Mouse (Mus musculus) liver, adult 2 months (tissue): ENCODE measurements around the gene Fkbp4. TPM values are rescaled to one million over a fixed set of nuclear protein-coding genes. Genes with fewer than 3 reads are reported as not detected.
A peak's percentile ranks its signal among the peaks of the same experiment; 100 is the strongest.

Source experiments
- DNase-seq: peaks from one replicate; pipeline ENCODE4 v3.0.0-alpha.2; 2011; ENCODE audit warnings: low read depth, low spot score; ENCODE audit errors: extremely low read depth
- H3K27ac ChIP-seq: fragments of 200-500 bp; replicated peaks from 2 replicates; pipeline ENCODE4 v1.5.1; 2012; ENCODE audit warnings: low read depth, mild to moderate bottlenecking, control low read depth, inconsistent platforms, low read length; ENCODE audit not compliant: insufficient read depth
- H3K27me3 ChIP-seq: fragments of 200-500 bp; 2 replicates; pipeline ENCODE4 v1.6.1; 2012; ENCODE audit warnings: mild to moderate bottlenecking, moderate library complexity, low read length, inconsistent platforms; ENCODE audit not compliant: control insufficient read depth, insufficient read depth
- H3K36me3 ChIP-seq: fragments of 200-500 bp; 2 replicates; pipeline ENCODE4 v1.6.1; 2012; ENCODE audit warnings: low read length, inconsistent platforms; ENCODE audit not compliant: control insufficient read depth, insufficient read depth
- H3K4me1 ChIP-seq: fragments of 200-500 bp; 2 replicates; pipeline ENCODE4 v1.6.1; 2011; ENCODE audit warnings: low read length; ENCODE audit not compliant: control insufficient read depth, insufficient read depth
- H3K4me3 ChIP-seq: fragments of 200-500 bp; 2 replicates; pipeline ENCODE4 v1.5.1; 2011; ENCODE audit warnings: low read depth, mild to moderate bottlenecking, control low read depth, low read length, moderate library complexity; ENCODE audit not compliant: insufficient read depth
- H3K79me2 ChIP-seq: fragments of 200-500 bp; 2 replicates; pipeline ENCODE4 v1.6.1; 2012; ENCODE audit warnings: inconsistent platforms, mild to moderate bottlenecking, low read length, moderate library complexity; ENCODE audit not compliant: control insufficient read depth, insufficient read depth
- H3K9ac ChIP-seq: fragments of 200-500 bp; 2 replicates; pipeline ENCODE4 v1.6.1; 2012; ENCODE audit warnings: low read depth, mild to moderate bottlenecking, control low read depth, inconsistent platforms, low read length
- CTCF ChIP-seq: fragments of 200-500 bp; IDR thresholded peaks from 2 replicates; pipeline ENCODE4 v1.5.1; 2011; ENCODE audit warnings: low read depth, low read length, control low read depth
- POLR2A ChIP-seq: fragments of 200-500 bp; IDR thresholded peaks from 2 replicates; pipeline ENCODE4 v1.6.1; 2011; ENCODE audit warnings: low read length, control low read depth; ENCODE audit not compliant: insufficient read depth; ENCODE audit errors: extremely low read depth
- WGBS: fragments of 180-500 bp; shearing (Covaris S2); methylation state at CpG from one replicate; pipeline ENCODE4 v1.1.7; 2018; 5-methylcytosine and 5-hydroxymethylcytosine counted together
- polyA plus RNA-seq: library from polyadenylated mRNA; depleted of rRNA; stranded (reverse); fragments of >200 nt; gene quantifications from 2 replicates; pipeline ENCODE4 v1.2.3, GENCODE M21; 2012
- total RNA-seq: library from RNA; depleted of rRNA; stranded (reverse); fragments of >200 nt; gene quantifications from 2 replicates; pipeline ENCODE4 v1.2.3, GENCODE M21; 2014

The Fkbp4 gene
- total and polyA plus RNA-seq, 2 experiments: 99.8 to 150 TPM

GRCm38 (mm10) chr6:128435474-128435873, 3.0 kb downstream of the Fkbp4 start:
- H3K4me1 ChIP-seq: peaks cover 19% of the 10 kb centered on the region
- peak overlapping the region; percentile 95 for H3K27ac ChIP-seq
- no peak overlapping the region for H3K4me3 ChIP-seq
- H3K79me2 ChIP-seq: no peaks in the 10 kb centered on the region; the same call in 1 of the 2 replicates
- 0 out of 2 replicates have a peak overlapping the region, but pooled peaks have one; percentile 19 for H3K9ac ChIP-seq
- WGBS: 12% methylated on average over 5 of the region's 5 CpGs
- H3K27me3 ChIP-seq: no peaks in the 10 kb centered on the region
- peaks cover 43% of the 10 kb centered on the region for H3K36me3 ChIP-seq
- DNase-seq: peak; percentile 87
- no peak for TF ChIP-seq CTCF

GRCm38 (mm10) chr6:128433566-128433965, 4.9 kb downstream of the Fkbp4 start:
- H3K27ac ChIP-seq: no peak overlapping the region
- no peak overlapping the region for H3K4me3 ChIP-seq
- no peaks in the 10 kb centered on the region for H3K27me3 ChIP-seq
- no peak for DNase-seq
- H3K79me2 ChIP-seq: no peaks in the 10 kb centered on the region; the same call in 1 of the 2 replicates
- 92% methylated on average over 13 of the region's 13 CpGs for WGBS
- TF ChIP-seq CTCF (no peak), POLR2A (no peak)
- H3K36me3 ChIP-seq: peaks cover 47% of the 10 kb centered on the region
- peaks cover 16% of the 10 kb centered on the region for H3K4me1 ChIP-seq
- no peak overlapping the region for H3K9ac ChIP-seq

- peaks cover 47% of the 10 kb centered on the region for H3K36me3 ChIP-seq
- DNase-seq: no peak
- H3K27ac ChIP-seq: no peak overlapping the region
- no peaks in the 10 kb centered on the region for H3K79me2 ChIP-seq
- WGBS: 49% methylated on average over 13 of the region's 13 CpGs
- H3K4me1 ChIP-seq: peaks cover 16% of the 10 kb centered on the region
- TF ChIP-seq POLR2A: no peak
- TF ChIP-seq CTCF: no peak
- no peak overlapping the region for H3K4me3 ChIP-seq
- no peaks in the 10 kb centered on the region for H3K27me3 ChIP-seq
- H3K9ac ChIP-seq: no peak overlapping the region
Measured at GRCm38 (mm10) chr6:128432356-128432915, 6.0 kb downstream of the Fkbp4 start.

- H3K9ac ChIP-seq: no peak overlapping the region
- H3K4me1 ChIP-seq: no peaks in the 10 kb centered on the region
- no peak for DNase-seq
- no peaks in the 10 kb centered on the region for H3K79me2 ChIP-seq
- TF ChIP-seq CTCF (no peak), POLR2A (no peak)
- 90% methylated on average over 6 of the region's 6 CpGs for WGBS
- no peak overlapping the region for H3K27ac ChIP-seq
- peaks cover 42% of the 10 kb centered on the region for H3K36me3 ChIP-seq
- H3K4me3 ChIP-seq: no peak overlapping the region
- no peaks in the 10 kb centered on the region for H3K27me3 ChIP-seq
Measured at GRCm38 (mm10) chr6:128429826-128430225, 8.7 kb downstream of the Fkbp4 start.

GRCm38 (mm10) chr6:128429300-128429699, 9.2 kb downstream of the Fkbp4 start:
- no peak for DNase-seq
- Histone ChIP-seq H3K27ac (no peak overlapping the region), H3K4me3 (no peak overlapping the region), H3K36me3 (peaks cover 38% of the 10 kb centered on the region), H3K79me2 (no peaks in the 10 kb centered on the region), H3K4me1 (no peaks in the 10 kb centered on the region), H3K27me3 (no peaks in the 10 kb centered on the region), H3K9ac (no peak overlapping the region)
- 93% methylated on average over 2 of the region's 2 CpGs for WGBS
- TF ChIP-seq CTCF: no peak
- no peak for TF ChIP-seq POLR2A

- H3K27me3 ChIP-seq: no peaks in the 10 kb centered on the region
- peaks cover 21% of the 10 kb centered on the region for H3K36me3 ChIP-seq
- WGBS: 93% methylated on average over 5 of the region's 5 CpGs
- H3K4me3 ChIP-seq: no peak overlapping the region
- no peak overlapping the region for H3K27ac ChIP-seq
- no peak for TF ChIP-seq CTCF
- TF ChIP-seq POLR2A: no peak
- no peak for DNase-seq
- H3K79me2 ChIP-seq: no peaks in the 10 kb centered on the region
- H3K9ac ChIP-seq: no peak overlapping the region
- H3K4me1 ChIP-seq: 0 out of 2 replicates have a peak, but pooled peaks cover 1% of the 10 kb centered on the region
Measured at GRCm38 (mm10) chr6:128427571-128427970, 10.9 kb downstream of the Fkbp4 start.
